Mouse (Mus musculus): Measurements from ENCODE around the gene Polr3gl.

Polr3gl gene

GRCm38 (mm10) chr3:96573611-96574511 lies 20.1 kb downstream of the Polr3gl start:
- DNase-seq (ENCODE audit: extremely low read depth, low read depth, low spot score), result no peak

- DNase-seq (ENCODE audit: extremely low read depth, low read depth, low spot score), result no peak
These were observed 21.9 kb downstream of the Polr3gl start for GRCm38 (mm10) chr3:96571896-96572698.

GRCm38 (mm10) chr3:96571336-96571735 lies 22.6 kb downstream of the Polr3gl start:
- no peak for DNase-seq (ENCODE audit: extremely low read depth, low read depth, low spot score)

- no peak for DNase-seq (ENCODE audit: extremely low read depth, low read depth, low spot score)
These were observed 23.3 kb downstream of the Polr3gl start for GRCm38 (mm10) chr3:96570643-96571042.

- no peak for DNase-seq (ENCODE audit: extremely low read depth, low read depth, low spot score)
These were observed 23.9 kb downstream of the Polr3gl start for GRCm38 (mm10) chr3:96569966-96570605.

GRCm38 (mm10) chr3:96569506-96569905 lies 24.5 kb downstream of the Polr3gl start:
- DNase-seq (ENCODE audit: extremely low read depth, low read depth, low spot score), result no peak

GRCm38 (mm10) chr3:96568605-96569004 lies 25.4 kb downstream of the Polr3gl start:
- DNase-seq (ENCODE audit: extremely low read depth, low read depth, low spot score), result no peak

GRCm38 (mm10) chr3:96566661-96567450 lies 27.1 kb downstream of the Polr3gl start:
- no peak for DNase-seq (ENCODE audit: extremely low read depth, low read depth, low spot score)

- DNase-seq (ENCODE audit: extremely low read depth, low read depth, low spot score), result no peak
These were observed 28.9 kb downstream of the Polr3gl start for GRCm38 (mm10) chr3:96565105-96565504.

- DNase-seq (ENCODE audit: extremely low read depth, low read depth, low spot score), result no peak
These were observed 29.3 kb downstream of the Polr3gl start for GRCm38 (mm10) chr3:96564633-96565032.

GRCm38 (mm10) chr3:96563911-96564632 lies 29.9 kb downstream of the Polr3gl start:
- DNase-seq (ENCODE audit: extremely low read depth, low read depth, low spot score), result no peak

GRCm38 (mm10) chr3:96563267-96563666 lies 30.7 kb downstream of the Polr3gl start:
- no peak for DNase-seq (ENCODE audit: extremely low read depth, low read depth, low spot score)

- no peak for DNase-seq (ENCODE audit: extremely low read depth, low read depth, low spot score)
These were observed 31.9 kb downstream of the Polr3gl start for GRCm38 (mm10) chr3:96561946-96562681.

- DNase-seq (ENCODE audit: extremely low read depth, low read depth, low spot score), result no peak
These were observed 32.9 kb downstream of the Polr3gl start for GRCm38 (mm10) chr3:96560881-96561668.

- DNase-seq (ENCODE audit: extremely low read depth, low read depth, low spot score), result no peak
These were observed 33.8 kb downstream of the Polr3gl start for GRCm38 (mm10) chr3:96559911-96560850.

GRCm38 (mm10) chr3:96559398-96559910 lies 34.5 kb downstream of the Polr3gl start:
- DNase-seq (ENCODE audit: extremely low read depth, low read depth, low spot score), result no peak

- no peak for DNase-seq (ENCODE audit: extremely low read depth, low read depth, low spot score)
These were observed 35.2 kb downstream of the Polr3gl start for GRCm38 (mm10) chr3:96558668-96559196.
